Mouse (Mus musculus) regulatory T cell (primary cell): ENCODE data around the gene Nr4a2.

Source experiments
- in situ Hi-C: fragments of 300-600 bp; cut with MboI, MseI; formaldehyde crosslinking; loops from one replicate; pipeline ENCODE4 v1.15.1; 2025; ENCODE audit warnings: high pct_unique_total_duplicates

Gene Nr4a2

DNA sequence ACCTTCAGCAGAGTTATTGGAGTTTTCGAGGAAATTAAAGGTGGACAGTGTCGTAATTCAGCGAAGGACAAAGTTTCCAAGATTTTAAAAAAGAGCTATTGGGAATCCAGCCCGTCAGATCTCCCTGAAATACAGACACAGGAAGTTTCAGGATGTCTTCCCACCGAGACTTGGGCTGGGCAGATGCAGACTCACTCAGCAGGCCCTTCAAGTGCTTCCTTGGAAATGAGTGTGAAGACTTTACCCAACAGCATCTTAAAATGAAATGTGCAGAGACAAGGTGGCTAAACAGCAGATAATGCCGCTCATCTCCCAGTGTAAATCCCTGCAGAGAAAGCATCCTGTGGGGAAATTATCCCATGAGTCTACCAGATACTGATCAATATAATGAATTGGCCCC, 10.9 kb downstream of the Nr4a2 start:
- in situ Hi-C loops: loop anchor here (25.0 kb wide), 1 partner anchor 1024 kb away; no protein-coding TSS in a partner anchor

DNA sequence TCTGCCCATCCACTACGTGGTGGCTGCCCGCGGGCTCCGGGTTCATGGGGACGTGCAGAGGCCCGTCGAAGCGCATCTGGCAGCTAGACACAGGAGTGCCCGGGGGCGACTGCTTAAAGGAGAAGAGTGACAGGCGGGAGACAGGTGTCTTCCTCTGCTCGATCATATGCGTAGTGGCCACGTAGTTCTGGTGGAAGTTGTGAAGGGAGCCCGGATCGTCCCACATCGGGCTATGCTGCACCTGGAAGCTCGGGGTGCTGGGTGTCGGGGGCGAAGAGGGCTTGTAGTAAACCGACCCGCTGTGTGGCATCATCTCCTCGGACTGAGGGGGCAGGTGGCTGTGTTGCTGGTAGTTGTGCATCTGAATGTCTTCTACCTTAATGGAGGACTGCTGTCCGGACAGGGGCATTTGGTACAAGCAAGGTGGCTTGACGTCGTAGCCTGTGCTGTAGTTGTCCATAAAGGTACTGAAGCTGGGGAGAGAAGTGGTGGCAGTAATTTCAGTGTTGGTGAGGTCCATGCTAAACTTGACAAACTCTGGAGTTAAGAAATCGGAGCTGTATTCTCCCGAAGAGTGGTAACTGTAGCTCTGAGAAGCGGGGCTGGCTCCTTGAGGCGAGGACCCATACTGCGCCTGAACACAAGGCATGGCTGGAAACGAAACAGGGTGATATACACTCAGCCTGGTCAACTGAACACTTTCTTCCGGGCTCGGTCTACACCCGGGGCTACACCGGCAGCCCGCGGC, 11.8 kb downstream of the Nr4a2 start:
- in situ Hi-C loops: loop anchor here (25.0 kb wide), 1 partner anchor 1025 kb away; no protein-coding TSS in a partner anchor

DNA sequence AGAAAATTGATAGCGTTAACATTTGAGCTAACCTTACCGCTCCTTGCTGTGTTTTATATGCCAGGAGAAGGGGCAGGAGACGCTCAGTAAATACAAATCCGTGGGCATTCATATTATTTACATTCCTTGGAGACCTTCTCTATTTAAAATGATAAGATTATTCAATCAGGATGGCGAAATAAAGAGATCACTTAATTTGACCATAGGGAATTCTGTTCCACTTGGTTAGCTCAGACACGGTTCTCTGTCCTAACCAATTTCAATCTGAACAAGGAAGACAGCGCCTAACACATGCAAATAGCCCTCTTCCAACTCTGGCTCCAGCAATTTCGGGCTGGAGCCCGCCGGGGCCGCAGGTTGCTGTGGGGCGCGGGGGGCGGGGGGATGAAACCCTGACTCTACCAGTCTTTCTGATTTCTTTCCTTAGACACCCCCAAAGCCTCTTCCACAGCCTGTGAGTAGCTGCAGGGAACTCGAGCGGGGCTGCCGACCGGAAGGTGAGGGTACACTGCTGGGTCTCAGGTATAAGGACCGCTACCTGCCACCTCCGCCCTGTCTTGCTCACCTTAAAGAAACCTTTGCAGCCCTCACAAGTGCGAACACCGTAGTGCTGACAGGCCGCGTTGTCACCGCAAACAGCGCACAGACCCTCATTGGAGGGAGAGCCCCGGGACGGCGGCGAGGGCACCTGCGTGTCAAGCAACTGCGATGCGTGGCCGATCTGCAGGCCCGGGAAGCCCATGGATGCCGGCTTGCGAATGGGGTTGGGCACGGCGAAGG, 12.6 kb downstream of the Nr4a2 start:
- in situ Hi-C loops: loop anchor here (25.0 kb wide), 1 partner anchor 1026 kb away; no protein-coding TSS in a partner anchor

DNA sequence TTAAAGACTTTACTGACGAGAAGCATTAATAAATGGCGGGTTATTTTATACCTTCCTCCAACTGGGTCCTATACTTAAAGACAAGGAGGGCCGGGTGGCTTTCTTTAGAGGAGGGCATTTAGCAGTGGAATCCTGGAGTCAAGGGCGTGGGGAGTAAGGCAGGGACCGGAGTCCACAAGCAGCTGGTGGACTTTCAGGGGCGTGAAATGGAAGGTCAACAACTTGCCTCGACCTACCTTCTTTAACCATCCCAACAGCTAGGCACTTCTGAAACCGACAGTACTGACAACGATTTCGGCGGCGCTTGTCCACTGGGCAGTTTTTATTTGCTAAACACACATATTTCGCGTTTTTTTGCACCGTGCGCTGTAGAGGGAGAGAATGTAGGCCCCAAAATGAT, 13.4 kb downstream of the Nr4a2 start:
- in situ Hi-C loops: loop anchor here (25.0 kb wide), 1 partner anchor 1027 kb away; no protein-coding TSS in a partner anchor

DNA sequence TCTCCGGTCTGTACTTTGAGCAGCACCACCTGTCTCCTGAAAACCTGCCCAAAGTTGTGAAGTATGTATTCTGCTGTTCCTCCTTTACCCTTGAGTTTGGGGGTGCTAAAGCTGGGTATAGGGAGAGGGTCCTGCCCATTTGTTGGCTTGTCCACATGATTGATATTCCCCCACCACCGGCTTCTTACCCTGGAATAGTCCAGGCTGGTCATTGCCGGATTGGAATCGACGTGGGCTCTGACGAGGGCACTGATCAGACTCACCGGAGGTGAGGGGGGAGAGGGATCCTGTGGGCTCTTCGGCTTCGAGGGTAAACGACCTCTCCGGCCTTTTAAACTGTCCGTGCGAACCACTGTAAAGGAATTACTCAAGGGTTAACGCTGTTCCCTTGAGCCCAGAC, 13.9 kb downstream of the Nr4a2 start:
- in situ Hi-C loops: loop anchor here (25.0 kb wide), 1 partner anchor 1027 kb away; no protein-coding TSS in a partner anchor

DNA sequence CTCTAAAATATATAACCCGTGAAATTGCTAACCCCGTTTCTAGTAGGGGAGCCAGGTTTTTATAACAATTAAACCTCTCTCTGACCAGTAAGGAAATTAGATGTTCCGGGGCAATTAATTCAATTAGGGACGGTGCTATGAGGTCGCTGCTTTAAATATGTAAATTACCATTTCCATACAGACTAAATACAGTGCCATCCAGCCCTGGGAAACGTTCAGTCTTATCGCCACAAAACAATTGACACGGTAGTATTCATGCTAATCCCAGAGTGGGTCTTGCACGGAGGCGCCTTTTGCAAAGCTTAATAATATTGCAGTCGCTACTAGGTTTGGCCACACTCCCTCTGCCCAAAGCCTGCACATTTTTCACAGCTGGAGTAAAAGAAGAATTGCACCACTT, 14.5 kb downstream of the Nr4a2 start:
- in situ Hi-C loops: loop anchor here (25.0 kb wide), 1 partner anchor 1028 kb away; no protein-coding TSS in a partner anchor

DNA sequence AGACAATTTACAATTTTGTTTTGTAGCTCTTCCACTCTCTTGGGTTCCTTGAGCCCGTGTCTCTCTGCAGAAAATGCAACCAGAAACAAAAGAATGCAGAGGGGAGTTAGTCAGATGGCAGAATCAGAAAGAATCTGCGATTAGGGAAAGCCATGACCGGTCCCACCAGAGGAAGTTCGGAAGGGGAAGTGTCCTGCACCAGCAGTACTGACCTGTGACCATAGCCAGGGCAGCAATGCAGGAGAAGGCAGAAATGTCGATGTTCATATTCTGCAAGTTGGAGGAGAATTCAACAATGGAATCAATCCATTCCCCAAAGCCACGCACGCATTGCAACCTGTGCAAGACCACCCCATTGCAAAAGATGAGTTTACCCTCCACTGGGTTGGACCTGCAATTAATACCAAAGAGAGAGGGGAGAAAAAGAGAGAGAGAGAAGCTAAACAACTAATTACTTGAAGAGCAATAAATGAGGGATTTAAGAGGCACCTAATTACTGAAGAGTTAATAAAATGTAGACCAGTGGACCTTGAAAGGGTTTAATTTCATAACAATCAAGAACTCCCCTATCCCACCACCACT, 15.4 kb downstream of the Nr4a2 start:
- in situ Hi-C loops: loop anchor here (25.0 kb wide), 1 partner anchor 1029 kb away; no protein-coding TSS in a partner anchor

DNA sequence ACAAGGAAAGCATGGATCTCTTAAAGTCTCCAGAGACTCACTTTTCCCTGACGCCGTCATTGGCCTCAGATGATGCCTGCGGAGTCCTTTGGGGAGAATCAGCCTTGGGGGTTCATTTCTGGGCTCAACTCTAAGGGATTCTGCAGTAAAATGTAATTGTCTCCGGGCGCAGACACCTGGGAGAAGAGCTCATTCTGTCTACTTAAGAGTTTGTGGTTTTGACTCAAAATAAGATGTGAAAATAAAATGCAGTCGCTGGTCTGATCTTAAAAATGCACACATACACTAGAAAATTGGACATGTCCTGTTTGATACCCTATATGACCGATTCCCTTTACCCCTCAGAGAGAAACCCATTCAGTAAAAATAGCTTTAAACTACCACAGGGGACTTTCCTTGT, 18.4 kb downstream of the Nr4a2 start:
- in situ Hi-C loops: loop anchor here (25.0 kb wide), 1 partner anchor 1032 kb away; no protein-coding TSS in a partner anchor

DNA sequence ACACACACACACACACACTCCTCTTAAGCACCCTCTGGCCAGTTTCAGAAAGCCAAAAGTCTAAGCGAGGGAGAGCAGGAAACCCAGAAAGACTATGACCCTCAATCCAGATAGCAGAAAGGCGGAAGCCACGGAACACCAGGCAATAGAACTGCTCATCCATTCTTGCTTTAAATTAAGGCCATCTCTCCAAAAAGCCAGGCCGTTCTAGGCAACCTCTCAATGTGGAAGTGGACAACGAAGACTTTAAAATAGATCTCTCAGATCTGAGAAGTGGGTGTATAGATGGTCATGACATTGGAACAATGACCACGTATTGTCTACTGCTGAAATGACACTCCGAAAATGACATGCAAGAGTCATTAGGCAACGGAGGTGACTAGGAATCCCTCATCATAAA, 19.1 kb downstream of the Nr4a2 start:
- in situ Hi-C loops: loop anchor here (25.0 kb wide), 1 partner anchor 1033 kb away; no protein-coding TSS in a partner anchor

DNA sequence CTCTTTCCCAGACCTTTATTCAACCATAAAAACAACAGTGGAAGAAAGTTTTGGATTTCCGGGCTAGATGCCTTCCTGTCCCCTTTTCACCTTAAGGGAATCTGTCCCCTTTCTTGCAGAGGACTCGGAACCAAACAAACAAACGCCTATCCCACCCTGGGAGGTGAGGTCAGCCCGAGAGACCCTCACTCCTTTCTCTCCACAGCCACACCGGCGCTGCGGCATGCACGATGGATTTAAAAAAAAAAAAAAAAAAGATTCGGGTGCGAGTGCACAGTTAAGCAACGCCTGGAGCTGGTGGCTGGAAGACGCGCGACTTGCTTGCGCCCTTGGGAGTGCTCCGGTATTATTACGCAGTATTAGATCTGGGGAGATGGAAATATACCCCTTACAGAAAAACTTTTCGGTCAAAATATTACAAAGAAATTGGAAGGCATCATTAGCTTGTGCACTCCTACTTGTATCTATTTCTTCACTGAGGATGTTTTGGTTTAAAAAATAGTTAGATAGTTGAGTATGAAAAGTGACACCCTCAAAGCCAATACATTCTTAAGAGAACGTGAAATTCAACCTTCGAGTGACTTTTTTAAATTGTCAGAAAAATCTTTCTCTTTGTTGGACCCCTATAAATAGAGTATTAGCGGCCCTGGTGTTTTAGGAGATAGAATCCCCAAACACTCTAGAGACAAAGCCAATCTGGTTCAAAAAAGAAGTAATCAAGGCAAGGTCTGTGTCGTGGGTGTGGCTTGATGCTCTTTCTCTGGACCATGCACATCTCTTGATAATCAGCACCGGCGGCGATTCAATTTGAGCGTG, 19.8 kb downstream of the Nr4a2 start:
- in situ Hi-C loops: loop anchor here (25.0 kb wide), 1 partner anchor 1033 kb away; no protein-coding TSS in a partner anchor

DNA sequence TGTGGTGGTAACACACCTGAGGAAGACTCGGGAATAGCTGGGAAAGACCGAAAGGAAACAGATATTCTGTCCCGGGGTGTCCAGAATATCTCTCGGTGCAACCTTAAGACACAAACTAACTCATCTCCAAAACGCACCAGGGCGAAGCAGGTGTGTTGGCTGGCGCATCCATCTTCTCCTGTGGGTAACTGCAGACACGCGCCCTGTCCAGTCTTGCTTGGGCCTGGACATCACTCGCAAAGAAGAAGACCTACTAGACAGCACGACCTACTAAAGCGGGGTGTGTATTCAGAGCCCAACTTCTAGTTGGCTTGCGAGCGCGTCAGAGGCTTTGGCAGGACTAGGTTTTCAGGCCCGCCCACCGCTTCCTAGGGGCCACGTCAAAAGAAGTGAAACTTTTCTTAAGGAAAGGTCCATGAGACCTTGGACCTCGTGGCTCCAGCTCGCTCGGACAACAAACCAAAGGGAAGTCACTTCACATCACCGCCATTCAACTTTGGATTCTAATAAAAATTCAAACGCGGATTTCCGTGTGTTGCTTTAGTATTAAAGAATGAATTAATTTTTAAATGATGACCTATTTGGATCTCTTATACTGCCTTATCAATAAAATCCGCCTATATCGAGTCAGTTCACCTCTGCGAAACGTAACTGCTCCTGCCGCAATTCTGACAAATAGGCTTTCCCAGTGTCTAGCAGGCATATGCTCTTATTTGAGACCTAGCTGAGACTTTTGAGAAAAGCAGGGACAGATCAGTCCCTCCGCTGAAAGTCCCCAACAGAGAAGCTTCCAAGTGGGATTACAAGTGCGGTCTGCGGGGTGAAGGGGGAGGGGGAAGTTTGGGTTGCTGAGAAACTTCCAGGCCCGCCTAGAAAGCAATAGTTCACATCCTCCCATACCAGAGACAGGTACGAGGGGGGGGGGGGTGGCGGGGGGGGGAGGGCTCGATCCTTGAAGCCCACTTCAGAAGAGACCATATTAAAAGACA, 20.7 kb downstream of the Nr4a2 start:
- in situ Hi-C loops: loop anchor here (25.0 kb wide), 1 partner anchor 1034 kb away; no protein-coding TSS in a partner anchor

DNA sequence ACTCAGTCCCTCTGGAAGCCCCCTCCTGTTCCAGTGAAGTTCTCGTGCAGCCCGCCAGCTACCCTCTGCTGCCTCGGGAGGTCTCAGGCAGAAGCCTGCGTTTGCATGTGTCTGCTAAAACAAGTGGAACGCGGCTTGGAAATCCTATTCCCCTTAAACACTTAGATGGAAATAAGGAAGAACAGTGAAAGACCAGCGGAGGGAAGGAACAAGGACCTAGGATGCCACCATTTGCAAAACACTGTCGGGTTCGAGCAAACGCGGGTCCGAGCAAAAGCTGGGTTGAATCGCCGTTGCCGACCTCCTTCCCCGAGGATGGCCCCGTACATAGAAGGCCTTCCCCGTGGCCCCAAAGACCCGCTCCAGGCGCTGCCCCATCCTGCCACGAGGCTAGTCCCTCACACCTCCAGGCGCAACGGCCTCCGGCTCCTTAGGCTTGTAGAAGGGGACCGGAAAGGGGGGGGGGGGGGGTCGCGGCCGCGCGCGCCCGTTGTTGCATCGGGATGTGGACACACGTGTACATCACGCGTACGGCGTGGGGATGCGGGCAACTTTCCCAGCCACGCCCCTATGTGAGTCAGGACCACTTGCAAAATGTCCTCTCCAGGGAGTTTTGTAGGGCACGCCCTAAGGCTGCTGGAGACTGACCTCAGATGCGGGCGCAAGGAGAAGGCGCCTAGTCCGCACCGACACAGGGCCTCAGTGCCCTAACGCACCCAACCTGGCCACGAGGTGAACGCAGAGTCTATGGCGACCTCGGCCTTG, 21.5 kb downstream of the Nr4a2 start:
- in situ Hi-C loops: loop anchor here (25.0 kb wide), 1 partner anchor 1035 kb away; no protein-coding TSS in a partner anchor

DNA sequence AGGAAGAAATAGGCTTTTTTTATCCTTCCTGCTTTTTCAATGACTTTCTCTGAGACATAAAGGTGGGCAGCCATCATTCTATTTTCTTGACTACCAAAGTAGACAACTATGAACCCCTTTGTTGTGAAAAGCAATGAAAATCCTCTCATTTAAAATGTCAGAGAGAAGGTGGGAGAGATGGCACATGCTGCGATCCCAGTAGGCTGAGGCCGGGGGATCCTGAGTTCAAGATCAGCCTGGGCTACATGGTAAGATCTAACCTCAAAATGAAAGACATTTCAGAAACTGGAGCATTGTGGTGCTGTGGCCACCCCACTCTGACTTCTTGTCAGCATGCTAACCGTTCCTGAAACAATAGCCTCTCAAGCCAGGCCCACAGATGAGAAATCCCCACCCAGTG, 23.6 kb downstream of the Nr4a2 start:
- in situ Hi-C loops: loop anchor here (25.0 kb wide), 1 partner anchor 1037 kb away; no protein-coding TSS in a partner anchor

DNA sequence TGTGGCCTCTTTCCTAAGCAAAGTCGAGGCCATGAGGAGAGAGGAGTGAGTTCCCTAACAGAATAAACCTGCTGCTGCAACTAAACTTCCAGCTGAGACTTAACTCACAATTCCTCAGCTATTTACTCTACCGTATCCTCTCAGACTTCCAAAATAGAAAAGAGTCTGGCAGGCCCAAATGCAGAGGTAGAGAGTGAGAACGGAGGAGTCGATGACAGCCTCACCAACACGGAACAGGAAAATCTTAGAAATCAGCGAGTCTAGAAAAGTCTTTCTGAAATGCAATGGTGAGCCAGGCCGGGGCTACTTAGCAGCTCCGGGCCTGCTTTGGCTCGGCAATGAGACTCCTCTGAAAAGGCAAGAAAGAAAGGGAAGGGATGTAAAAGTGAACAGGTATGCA, 51.4 kb downstream of the Nr4a2 start:
- in situ Hi-C loops: no loop called here

DNA sequence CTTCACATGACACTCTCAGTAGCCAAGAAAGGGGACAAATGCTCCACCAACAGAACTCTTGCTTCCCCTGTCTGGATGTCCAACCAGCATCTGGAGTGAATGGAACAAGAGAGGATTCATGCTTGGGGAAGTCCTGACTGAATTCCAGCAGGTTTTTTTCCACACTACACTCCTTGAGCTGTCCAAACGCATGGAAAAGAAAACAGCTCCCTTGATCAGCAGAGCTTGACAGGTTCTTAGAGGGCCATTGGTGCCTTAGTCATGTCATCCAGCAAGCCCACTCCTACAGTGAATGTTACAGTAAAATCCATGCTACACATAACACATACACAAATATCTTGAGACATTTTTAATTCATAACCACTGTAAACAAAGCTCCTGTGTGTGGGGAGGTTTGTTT, 60.3 kb downstream of the Nr4a2 start:
- in situ Hi-C loops: no loop called here
